Mouse (Mus musculus) cortical plate, adult 2 months (tissue): ENCODE data around the gene Bud23.

ENCODE experiments used
- CTCF ChIP-seq: fragments of 200-500 bp; IDR thresholded peaks from 2 replicates; pipeline ENCODE4 v1.5.1; 2011; ENCODE audit warnings: mild to moderate bottlenecking, control low read depth, low read length; ENCODE audit not compliant: insufficient read depth; ENCODE audit errors: extremely low read depth
- POLR2A ChIP-seq: fragments of 200-500 bp; IDR thresholded peaks from 2 replicates; pipeline ENCODE4 v1.6.1; 2011; ENCODE audit warnings: mild to moderate bottlenecking, low read length, control low read depth; ENCODE audit not compliant: insufficient read depth; ENCODE audit errors: extremely low read depth

DNA sequence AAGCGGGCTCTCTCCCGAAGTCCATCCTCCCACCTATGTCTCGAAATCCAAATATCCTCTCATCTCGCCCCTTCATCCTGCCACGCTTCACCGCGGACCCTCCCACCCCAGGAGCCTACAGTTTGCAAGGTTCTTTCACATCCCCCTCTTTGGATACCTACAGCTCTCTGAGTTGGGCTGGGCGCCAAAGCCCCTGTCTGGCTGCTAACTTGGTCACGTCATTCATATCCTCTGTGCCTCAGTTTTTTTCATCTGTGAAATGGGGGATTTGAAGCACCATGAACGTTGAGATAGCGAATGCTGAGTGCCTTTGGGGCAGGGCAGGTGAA, 13.7 kb upstream of the Bud23 start:
- no peak for TF ChIP-seq CTCF
- TF ChIP-seq POLR2A = no peak
